In genomic region chr1:149556381-149556780, GRCm38 (mm10) we compare ENCODE assay signal across 9 mouse cellular contexts.
A peak's percentile ranks its signal among the peaks of the same experiment; 100 is the strongest.
DNase-seq lines count a peak whose midpoint lies in the region; ATAC-seq and TF ChIP-seq lines count a peak whose summit lies in the region.
"Had no signal": no experiment of that assay in that cellular context is flagged by ENCODE, and none has a peak within 500 bp of the region (broad histone marks: within the 10 kb centered on the region; RNA-seq: fewer than 3 reads in every experiment).

No protein-coding gene starts in this region.

- H3K4me3 ChIP-seq in embryonic facial prominence, embryonic 14.5 days (ENCODE audit: low read depth, low read length) = no peak overlapping the region
- no peak overlapping the region for H3K4me3 ChIP-seq in embryonic facial prominence, embryonic 10.5 days
- H3K4me3 ChIP-seq in MEL (ENCODE audit: control insufficient read depth in 1 of 2, insufficient read depth in 1 of 2, low read depth in 2 of 2, low read length in 2 of 2) = peak overlapping the region; percentile 81 to 95
- H3K4me3 ChIP-seq: neural tube, embryonic 13.5 days had no signal

- H3K79me2 ChIP-seq in MEL (ENCODE audit: control insufficient read depth, insufficient read depth, low read length, poor library complexity) = no peaks in the 10 kb centered on the region; the same call in 1 of the 2 replicates

- TF ChIP-seq EP300 in MEL (IDR thresholded peaks at IDR 0.05; ENCODE audit: low read depth in 1 of 2, low read length in 2 of 2) = no peak

- ATAC-seq in embryonic facial prominence, embryonic 14.5 days (ENCODE audit: low read depth) = no peak

- no peaks in the 10 kb centered on the region for H3K36me3 ChIP-seq in embryonic facial prominence, embryonic 14.5 days (ENCODE audit: control insufficient read depth, insufficient read depth, low read length)
- no peaks in the 10 kb centered on the region for H3K36me3 ChIP-seq in embryonic facial prominence, embryonic 10.5 days (replicated peaks)
- peaks cover 0 to 2% of the 10 kb centered on the region in 2 experiments; a peak in 2 of 4 replicates for H3K36me3 ChIP-seq in MEL (ENCODE audit: control insufficient read depth in 1 of 2, insufficient read depth in 2 of 2, low read length in 2 of 2)
- H3K36me3 ChIP-seq: neural tube, embryonic 13.5 days had no signal

- no peaks in the 10 kb centered on the region for H3K9me3 ChIP-seq in embryonic facial prominence, embryonic 14.5 days (ENCODE audit: control insufficient read depth, low read length)
- H3K9me3 ChIP-seq in embryonic facial prominence, embryonic 10.5 days = no peaks in the 10 kb centered on the region
- H3K9me3 ChIP-seq in MEL (replicated peaks; ENCODE audit: insufficient read depth, low read length) = no peaks in the 10 kb centered on the region
- H3K9me3 ChIP-seq: neural tube, embryonic 13.5 days had no signal

- no peak overlapping the region for H3K4me2 ChIP-seq in embryonic facial prominence, embryonic 14.5 days (ENCODE audit: low read depth, low read length)
- H3K4me2 ChIP-seq: neural tube, embryonic 13.5 days had no signal

- H3K27ac ChIP-seq in embryonic facial prominence, embryonic 14.5 days (replicated peaks; ENCODE audit: low read depth, low read length) = no peak overlapping the region
- H3K27ac ChIP-seq in embryonic facial prominence, embryonic 10.5 days (replicated peaks) = no peak overlapping the region
- H3K27ac ChIP-seq in MEL (ENCODE audit: control insufficient read depth, low read depth, low read length) = no peak overlapping the region
- H3K27ac ChIP-seq: neural tube, embryonic 13.5 days had no signal

- no peak overlapping the region for H3K9ac ChIP-seq in embryonic facial prominence, embryonic 14.5 days (ENCODE audit: low read depth, low read length)
- H3K9ac ChIP-seq in MEL (ENCODE audit: control insufficient read depth, low read depth, low read length, poor library complexity, severe bottlenecking) = peak overlapping the region; percentile 65
- H3K9ac ChIP-seq: neural tube, embryonic 13.5 days had no signal

- no peak for TF ChIP-seq POLR2A in MEL (IDR thresholded peaks at IDR 0.05; ENCODE audit: control insufficient read depth in 1 of 2, insufficient read depth in 1 of 2, low read depth in 1 of 2, low read length in 2 of 2, poor library complexity in 1 of 2)

- DNase-seq in embryonic facial prominence, embryonic 14.5 days (ENCODE audit: low spot score) = peak; percentile 26
- no peak for DNase-seq in embryonic facial prominence, embryonic 10.5 days (ENCODE audit: low spot score)
- DNase-seq in MEL (ENCODE audit: low read depth, low spot score) = peak; percentile 82
- peak; percentile 49 to 69 for DNase-seq in cerebellum, postnatal 25 days
- DNase-seq in layer of hippocampus, postnatal 10 days (ENCODE audit: low spot score in 2 of 2) = peak; percentile 5 to 13
- no peak for DNase-seq in urinary bladder, postnatal 14 days (ENCODE audit: low spot score)
- DNase-seq in urinary bladder, postnatal 10 days (ENCODE audit: low spot score) = no peak
- no peak for DNase-seq in embryo, embryonic 9.5 days (ENCODE audit: extremely low spot score)

- no peak for TF ChIP-seq RAD21 in MEL (IDR thresholded peaks at IDR 0.05; ENCODE audit: low read depth, low read length)

- 68% methylated on average over 8 of the region's 8 CpGs for WGBS in embryonic facial prominence, embryonic 14.5 days
- WGBS in embryonic facial prominence, embryonic 10.5 days = 82% methylated on average over 8 of the region's 8 CpGs

- no peaks in the 10 kb centered on the region for H3K27me3 ChIP-seq in embryonic facial prominence, embryonic 14.5 days (replicated peaks; ENCODE audit: control insufficient read depth, insufficient read depth, low read length)
- no peaks in the 10 kb centered on the region for H3K27me3 ChIP-seq in embryonic facial prominence, embryonic 10.5 days (replicated peaks; ENCODE audit: low read depth, poor library complexity, severe bottlenecking)
- H3K27me3 ChIP-seq in MEL (ENCODE audit: control insufficient read depth in 1 of 2, insufficient read depth in 2 of 2, low read length in 2 of 2) = no peaks in the 10 kb centered on the region
- H3K27me3 ChIP-seq: neural tube, embryonic 13.5 days had no signal

- no peaks in the 10 kb centered on the region for H3K4me1 ChIP-seq in embryonic facial prominence, embryonic 14.5 days (ENCODE audit: control insufficient read depth, insufficient read depth, low read length)
- no peaks in the 10 kb centered on the region for H3K4me1 ChIP-seq in embryonic facial prominence, embryonic 10.5 days
- H3K4me1 ChIP-seq in MEL (ENCODE audit: control insufficient read depth in 1 of 2, insufficient read depth in 2 of 2, low read length in 2 of 2) = peaks cover 0 to 3% of the 10 kb centered on the region in 2 experiments; a peak in 2 of 4 replicates
- H3K4me1 ChIP-seq: neural tube, embryonic 13.5 days had no signal

- no peak for TF ChIP-seq CTCF in MEL (IDR thresholded peaks at IDR 0.05 in 2 of 3, conservative IDR thresholded peaks at IDR 0.05 in 1 of 3; ENCODE audit: control insufficient read depth in 1 of 3, insufficient read depth in 1 of 3, low read depth in 2 of 3, low read length in 3 of 3, poor library complexity in 1 of 3, severe bottlenecking in 1 of 3)

TF ChIP-seq in MEL, 35 proteins besides CTCF, POLR2A, EP300 and RAD21:
- TF ChIP-seq ZC3H11A (IDR thresholded peaks at IDR 0.05; ENCODE audit: low read depth, low read length) (no peak), MEF2A (IDR thresholded peaks at IDR 0.05; ENCODE audit: extremely low read depth, insufficient replicate concordance, low read depth, low read length, poor library complexity, severe bottlenecking) (no peak), ZNF384 (IDR thresholded peaks at IDR 0.05; ENCODE audit: low read depth, low read length) (no peak), GABPA (IDR thresholded peaks at IDR 0.05; ENCODE audit: low read depth, low read length) (no peak)

Comparison
In these comparisons a context has a peak if more than half of its experiments do, and no peak if none do; other contexts are left out.
1. DNase-seq: peak in embryonic facial prominence, embryonic 14.5 days (single experiment), MEL (single experiment), cerebellum, postnatal 25 days (2 of 2) and layer of hippocampus, postnatal 10 days (2 of 2); none in embryonic facial prominence, embryonic 10.5 days (single experiment), urinary bladder, postnatal 14 days (single experiment), urinary bladder, postnatal 10 days (single experiment) and embryo, embryonic 9.5 days (single experiment).
2. H3K4me3 ChIP-seq: peak in MEL (2 of 2); none in embryonic facial prominence, embryonic 14.5 days (single experiment) and embryonic facial prominence, embryonic 10.5 days (single experiment).